Mouse (Mus musculus): ENCODE data around the gene Cdh7. TPM values are rescaled to one million over a fixed set of nuclear protein-coding genes. Genes with fewer than 3 reads are reported as not detected.
"Not testable (repeated sequence)": the region's sequence is repeated elsewhere in the genome, so short reads cannot be mapped to it uniquely, and the experiment has no call there.

Gene Cdh7
- polyA plus RNA-seq, 1 experiment from 2014 or later, result not detected

DNA sequence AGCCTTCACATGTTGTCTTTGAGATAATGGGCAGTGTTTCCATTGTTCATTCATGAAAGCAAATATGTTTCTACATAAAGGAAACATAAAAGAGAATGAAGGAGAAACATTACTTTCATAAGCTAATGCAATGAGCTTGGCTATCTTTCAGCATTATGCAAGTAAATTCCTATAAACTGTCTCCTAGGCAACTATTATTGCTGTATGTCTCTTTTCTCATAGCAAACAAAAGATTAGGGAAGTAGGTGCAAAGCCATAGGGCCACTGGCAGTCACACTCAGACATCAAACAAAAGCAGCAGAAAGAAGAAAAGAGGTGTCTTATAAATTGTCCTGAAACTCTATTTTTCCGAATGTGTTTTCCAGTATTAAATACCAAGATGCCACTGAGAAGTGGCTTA is 136.6 kb downstream of the Cdh7 start:
- 75% methylated on average over 1 of the region's 1 CpGs for WGBS
- Histone ChIP-seq H3K4me2 (ENCODE audit: low read depth, low read length) (no peak overlapping the region), H3K9ac (ENCODE audit: low read length) (no peak overlapping the region), H3K36me3 (ENCODE audit: control insufficient read depth, insufficient read depth) (no peaks in the 10 kb centered on the region), H3K4me3 (ENCODE audit: low read length) (no peak overlapping the region), H3K9me3 (replicated peaks; ENCODE audit: control insufficient read depth, low read length) (no peaks in the 10 kb centered on the region), H3K4me1 (ENCODE audit: control insufficient read depth, insufficient read depth, low read length) (no peaks in the 10 kb centered on the region), H3K27me3 (ENCODE audit: control insufficient read depth, insufficient read depth, low read length) (no peaks in the 10 kb centered on the region), H3K27ac (ENCODE audit: low read length) (no peak overlapping the region)
- ATAC-seq (replicated peaks; ENCODE audit: extremely low read depth, insufficient read depth, low FRiP score), result no peak

DNA sequence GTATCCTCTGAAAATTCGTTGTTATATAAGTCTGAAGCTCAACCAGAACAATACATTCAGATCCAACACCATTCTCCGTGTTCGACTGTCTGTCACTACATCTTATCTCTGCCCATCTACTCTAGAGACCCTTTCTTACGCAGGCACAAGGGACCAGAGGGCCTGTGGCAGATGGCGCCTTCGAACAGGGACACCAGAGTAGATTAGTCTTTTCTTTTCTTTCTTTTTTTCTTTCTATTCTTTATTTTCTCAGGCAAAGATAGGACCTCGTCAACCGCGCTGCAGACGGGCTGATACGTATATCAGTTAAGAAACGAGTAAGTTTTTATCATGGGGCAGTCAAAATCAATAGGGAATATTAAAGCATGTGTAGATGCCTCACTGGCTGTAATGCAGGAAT is 189.2 kb downstream of the Cdh7 start:
- WGBS, result 80% methylated on average over 2 of the region's 12 CpGs
- H3K4me2 ChIP-seq (ENCODE audit: low read depth, low read length); ATAC-seq (replicated peaks; ENCODE audit: extremely low read depth, insufficient read depth, low FRiP score): not testable (repeated sequence)

More for the DNA sequence above, 189.2 kb downstream of the Cdh7 start:
- not testable (repeated sequence) for H3K4me3 ChIP-seq (ENCODE audit: low read length); H3K27me3 ChIP-seq (ENCODE audit: control insufficient read depth, insufficient read depth, low read length); H3K27ac ChIP-seq (ENCODE audit: low read length); H3K36me3 ChIP-seq (ENCODE audit: control insufficient read depth, insufficient read depth); H3K4me1 ChIP-seq (ENCODE audit: control insufficient read depth, insufficient read depth, low read length); H3K9ac ChIP-seq (ENCODE audit: low read length); H3K9me3 ChIP-seq (replicated peaks; ENCODE audit: control insufficient read depth, low read length)

Data from heart, embryonic 16.5 days (tissue).